Mouse (Mus musculus): ENCODE results near the gene Nprl2. TPM values are rescaled to one million over a fixed set of nuclear protein-coding genes. Genes with fewer than 3 reads are reported as not detected.

The Nprl2 gene
- polyA plus RNA-seq, 1 experiment from 2014 or later: 26.8 TPM

- H3K9me3 ChIP-seq (replicated peaks; ENCODE audit: control insufficient read depth, low read length): no peaks in the 10 kb centered on the region
- WGBS (ENCODE audit: insufficient replicate concordance): 70% methylated on average over 5 of the region's 5 CpGs
- no peak for ATAC-seq (replicated peaks; ENCODE audit: insufficient number of reproducible peaks, low FRiP score, low TSS enrichment)
- H3K27me3 ChIP-seq (ENCODE audit: control insufficient read depth, insufficient read depth, low read length): peaks cover 30% of the 10 kb centered on the region
- H3K4me1 ChIP-seq (ENCODE audit: control insufficient read depth, insufficient read depth, low read length): peaks cover 33% of the 10 kb centered on the region
- H3K4me3 ChIP-seq (ENCODE audit: low read depth, low read length): no peak overlapping the region
- no peak overlapping the region for H3K4me2 ChIP-seq
- H3K27ac ChIP-seq (ENCODE audit: low read depth, low read length): no peak overlapping the region
- H3K36me3 ChIP-seq (ENCODE audit: control insufficient read depth, insufficient read depth, low read length): no peaks in the 10 kb centered on the region
- H3K9ac ChIP-seq (ENCODE audit: low read depth, low read length): no peak overlapping the region
These were observed 5.9 kb downstream of the Nprl2 start for GRCm38 (mm10) chr9:107547957-107548356.

- WGBS (ENCODE audit: insufficient replicate concordance): 86% methylated on average over 10 of the region's 10 CpGs
- Histone ChIP-seq H3K4me1 (ENCODE audit: control insufficient read depth, insufficient read depth, low read length) (peaks cover 40% of the 10 kb centered on the region), H3K27me3 (ENCODE audit: control insufficient read depth, insufficient read depth, low read length) (peaks cover 30% of the 10 kb centered on the region), H3K9ac (ENCODE audit: low read depth, low read length) (no peak overlapping the region), H3K4me2 (no peak overlapping the region), H3K4me3 (ENCODE audit: low read depth, low read length) (no peak overlapping the region), H3K27ac (ENCODE audit: low read depth, low read length) (no peak overlapping the region), H3K9me3 (replicated peaks; ENCODE audit: control insufficient read depth, low read length) (no peaks in the 10 kb centered on the region), H3K36me3 (ENCODE audit: control insufficient read depth, insufficient read depth, low read length) (no peaks in the 10 kb centered on the region)
- ATAC-seq (replicated peaks; ENCODE audit: insufficient number of reproducible peaks, low FRiP score, low TSS enrichment): no peak
These were observed 6.8 kb downstream of the Nprl2 start for GRCm38 (mm10) chr9:107548820-107549219.

GRCm38 (mm10) chr9:107549297-107550074 is 7.5 kb downstream of the Nprl2 start:
- Histone ChIP-seq H3K4me2 (no peak overlapping the region), H3K36me3 (ENCODE audit: control insufficient read depth, insufficient read depth, low read length) (no peaks in the 10 kb centered on the region), H3K4me3 (ENCODE audit: low read depth, low read length) (no peak overlapping the region), H3K9me3 (replicated peaks; ENCODE audit: control insufficient read depth, low read length) (no peaks in the 10 kb centered on the region), H3K27ac (ENCODE audit: low read depth, low read length) (no peak overlapping the region), H3K27me3 (ENCODE audit: control insufficient read depth, insufficient read depth, low read length) (peaks cover 30% of the 10 kb centered on the region), H3K9ac (ENCODE audit: low read depth, low read length) (no peak overlapping the region), H3K4me1 (ENCODE audit: control insufficient read depth, insufficient read depth, low read length) (peaks cover 42% of the 10 kb centered on the region)
- WGBS (ENCODE audit: insufficient replicate concordance): 73% methylated on average over 20 of the region's 20 CpGs
- no peak for ATAC-seq (replicated peaks; ENCODE audit: insufficient number of reproducible peaks, low FRiP score, low TSS enrichment)

- no peak for ATAC-seq (replicated peaks; ENCODE audit: insufficient number of reproducible peaks, low FRiP score, low TSS enrichment)
- no peaks in the 10 kb centered on the region for H3K36me3 ChIP-seq (ENCODE audit: control insufficient read depth, insufficient read depth, low read length)
- H3K9me3 ChIP-seq (replicated peaks; ENCODE audit: control insufficient read depth, low read length): no peaks in the 10 kb centered on the region
- H3K4me3 ChIP-seq (ENCODE audit: low read depth, low read length): peak overlapping the region; percentile 56
- 28% methylated on average over 23 of the region's 23 CpGs for WGBS (ENCODE audit: insufficient replicate concordance)
- peaks cover 30% of the 10 kb centered on the region for H3K27me3 ChIP-seq (ENCODE audit: control insufficient read depth, insufficient read depth, low read length)
- no peak overlapping the region for H3K27ac ChIP-seq (ENCODE audit: low read depth, low read length)
- H3K9ac ChIP-seq (ENCODE audit: low read depth, low read length): peak overlapping the region; percentile 77
- peak overlapping the region; percentile 98 for H3K4me2 ChIP-seq
- H3K4me1 ChIP-seq (ENCODE audit: control insufficient read depth, insufficient read depth, low read length): peaks cover 42% of the 10 kb centered on the region
These were observed 8.6 kb downstream of the Nprl2 start for GRCm38 (mm10) chr9:107550491-107551116.

GRCm38 (mm10) chr9:107551117-107551889 is 9.3 kb downstream of the Nprl2 start, which contains the start of gene Rassf1:
Rassf1 (plus strand) TSS chr9:107551555.
- WGBS (ENCODE audit: insufficient replicate concordance): 1% methylated on average over 63 of the region's 63 CpGs
- Histone ChIP-seq H3K4me1 (ENCODE audit: control insufficient read depth, insufficient read depth, low read length) (peaks cover 47% of the 10 kb centered on the region), H3K9me3 (replicated peaks; ENCODE audit: control insufficient read depth, low read length) (no peaks in the 10 kb centered on the region), H3K9ac (ENCODE audit: low read depth, low read length) (peak within 1 kb of the TSS; percentile 77), H3K36me3 (ENCODE audit: control insufficient read depth, insufficient read depth, low read length) (no peaks in the 10 kb centered on the region), H3K27me3 (ENCODE audit: control insufficient read depth, insufficient read depth, low read length) (peaks cover 30% of the 10 kb centered on the region), H3K27ac (ENCODE audit: low read depth, low read length) (peak within 1 kb of the TSS; percentile 62; the same call in 1 of the 2 replicates), H3K4me2 (peak within 1 kb of the TSS; percentile 98), H3K4me3 (ENCODE audit: low read depth, low read length) (peak within 1 kb of the TSS; percentile 56)
- ATAC-seq (replicated peaks; ENCODE audit: insufficient number of reproducible peaks, low FRiP score, low TSS enrichment): peak; percentile 40

GRCm38 (mm10) chr9:107551890-107552355 is 9.9 kb downstream of the Nprl2 start:
- Histone ChIP-seq H3K27me3 (ENCODE audit: control insufficient read depth, insufficient read depth, low read length) (peaks cover 30% of the 10 kb centered on the region), H3K9me3 (replicated peaks; ENCODE audit: control insufficient read depth, low read length) (no peaks in the 10 kb centered on the region), H3K4me3 (ENCODE audit: low read depth, low read length) (peak overlapping the region; percentile 56), H3K36me3 (ENCODE audit: control insufficient read depth, insufficient read depth, low read length) (no peaks in the 10 kb centered on the region; the same call in 1 of the 2 replicates), H3K27ac (ENCODE audit: low read depth, low read length) (peak overlapping the region; percentile 62; the same call in 1 of the 2 replicates), H3K4me2 (peak overlapping the region; percentile 98), H3K9ac (ENCODE audit: low read depth, low read length) (peak overlapping the region; percentile 77), H3K4me1 (ENCODE audit: control insufficient read depth, insufficient read depth, low read length) (peaks cover 49% of the 10 kb centered on the region)
- no peak for ATAC-seq (replicated peaks; ENCODE audit: insufficient number of reproducible peaks, low FRiP score, low TSS enrichment)
- WGBS (ENCODE audit: insufficient replicate concordance): 12% methylated on average over 8 of the region's 8 CpGs

GRCm38 (mm10) chr9:107552690-107553393 is 10.8 kb downstream of the Nprl2 start:
- Histone ChIP-seq H3K4me2 (peak overlapping the region; percentile 98), H3K4me3 (ENCODE audit: low read depth, low read length) (peak overlapping the region; percentile 84; the same call in 1 of the 2 replicates), H3K27me3 (ENCODE audit: control insufficient read depth, insufficient read depth, low read length) (peaks cover 27% of the 10 kb centered on the region), H3K27ac (ENCODE audit: low read depth, low read length) (no peak overlapping the region), H3K9me3 (replicated peaks; ENCODE audit: control insufficient read depth, low read length) (no peaks in the 10 kb centered on the region), H3K4me1 (ENCODE audit: control insufficient read depth, insufficient read depth, low read length) (peaks cover 43% of the 10 kb centered on the region), H3K36me3 (ENCODE audit: control insufficient read depth, insufficient read depth, low read length) (peaks cover 8% of the 10 kb centered on the region), H3K9ac (ENCODE audit: low read depth, low read length) (no peak overlapping the region; the same call in 1 of the 2 replicates)
- WGBS (ENCODE audit: insufficient replicate concordance): 76% methylated on average over 5 of the region's 5 CpGs
- ATAC-seq (replicated peaks; ENCODE audit: insufficient number of reproducible peaks, low FRiP score, low TSS enrichment): no peak

Measured in heart, embryonic 11.5 days (tissue).